Mouse (Mus musculus) heart, postnatal 0 days (tissue): Measurements from ENCODE around the gene Myo6.

Experiments
- CTCF ChIP-seq: IDR thresholded peaks from 2 replicates; pipeline ENCODE4 v1.5.1; 2016; ENCODE audit warnings: antibody characterized with exemption, control low read depth, low read depth
- EP300 ChIP-seq: IDR thresholded peaks from 2 replicates; pipeline ENCODE4 v1.6.1; 2016; ENCODE audit warnings: antibody characterized with exemption, low read depth

- no peak for TF ChIP-seq CTCF
- TF ChIP-seq EP300 = no peak
These were observed 112.3 kb downstream of the Myo6 start for GRCm38 (mm10) chr9:80277157-80277556.
